Mouse (Mus musculus) G1E (cell line): ENCODE results near the gene Ccno. TPM values are rescaled to one million over a fixed set of nuclear protein-coding genes. Genes with fewer than 3 reads are reported as not detected.

Experiments
- ATAC-seq: 2 replicates; pipeline ENCODE4 v1.8.0; 2016; ENCODE audit warnings: mild to moderate bottlenecking; ENCODE audit not compliant: insufficient number of reproducible peaks, poor library complexity, low FRiP score, severe bottlenecking; ENCODE audit errors: extremely low read depth
- DNase-seq: peaks from one replicate; pipeline ENCODE4 v3.0.0; 2012; ENCODE audit warnings: low spot score
- H3K27me3 ChIP-seq: 2 replicates; pipeline ENCODE4 v1.6.1; 2012; ENCODE audit warnings: mild to moderate bottlenecking, low read length, inconsistent platforms; ENCODE audit not compliant: insufficient read depth
- H3K36me3 ChIP-seq: replicated peaks from 2 replicates; pipeline ENCODE3; 2012; ENCODE audit warnings: mild to moderate bottlenecking, inconsistent platforms
- H3K4me1 ChIP-seq: 2 replicates; pipeline ENCODE4 v1.6.1; 2012; ENCODE audit warnings: low read depth, low read length, inconsistent platforms, mixed read lengths; ENCODE audit not compliant: insufficient read depth
- H3K4me3 ChIP-seq: 2 replicates; pipeline ENCODE4 v1.5.1; 2012; ENCODE audit warnings: low read depth, mild to moderate bottlenecking, inconsistent platforms, low read length, moderate library complexity, mixed read lengths
- H3K9me3 ChIP-seq: replicated peaks from 2 replicates; pipeline ENCODE4 v1.6.1; 2012; ENCODE audit warnings: inconsistent platforms
- CTCF ChIP-seq: IDR thresholded peaks from 2 replicates; pipeline ENCODE4 v1.5.1; 2012; ENCODE audit warnings: low read depth, low read length, inconsistent platforms, mixed read lengths
- GATA1 ChIP-seq: IDR thresholded peaks from 2 replicates; pipeline ENCODE4 v1.6.1; 2012; ENCODE audit warnings: borderline replicate concordance, low read length, inconsistent platforms, mixed read lengths
- GATA2 ChIP-seq: IDR thresholded peaks from 2 replicates; pipeline ENCODE4 v1.6.1; 2012; ENCODE audit warnings: low read depth, low read length, inconsistent platforms, borderline replicate concordance
- POLR2AphosphoS5 ChIP-seq: IDR thresholded peaks from 2 replicates; pipeline ENCODE4 v1.6.1; 2012; ENCODE audit warnings: low read depth, low read length, inconsistent platforms; ENCODE audit not compliant: insufficient replicate concordance
- TAL1 ChIP-seq: conservative IDR thresholded peaks from 2 replicates; pipeline ENCODE4 v1.6.1; 2012; ENCODE audit warnings: low read depth, low read length, inconsistent platforms, mixed read lengths
- polyA plus RNA-seq: library from polyadenylated mRNA; stranded (reverse); fragments of >175 nt; gene quantifications from 2 replicates; pipeline ENCODE4 v1.2.3, GENCODE M21; 2012
- total RNA-seq, 2 experiments: library from RNA; stranded (forward) in 1 of 2; stranded (reverse) in 1 of 2; fragments of 200-1000 nt in 1 of 2; fragments of >200 nt in 1 of 2; fragmentation: Nextera tagmentation in 1 of 2; gene quantifications; 2 replicates each; pipeline ENCODE4 v1.2.3; 2014 to 2017

Gene Ccno
- total RNA-seq (2014; fragmentation: Nextera tagmentation), result not detected in 2 replicates
- total RNA-seq (2017), result 0.05 and 0.06 TPM in 2 replicates
- polyA plus RNA-seq, result not detected in 2 replicates

- Histone ChIP-seq H3K4me1 (peaks cover 11% of the 10 kb centered on the region; the same call in 1 of the 2 replicates), H3K27me3 (peaks cover 55% of the 10 kb centered on the region), H3K36me3 (no peaks in the 10 kb centered on the region), H3K9me3 (peaks cover 5% of the 10 kb centered on the region), H3K4me3 (peak within 1 kb of the TSS; percentile 50; the same call in 1 of the 2 replicates)
- DNase-seq (no peak), ATAC-seq (no peak)
- TF ChIP-seq GATA1, result no peak
- no peak for TF ChIP-seq POLR2AphosphoS5
- TF ChIP-seq CTCF, result no peak
Measured at GRCm38 (mm10) chr13:112987532-112987943, at the start of gene Ccno. Ccno (plus strand) TSS chr13:112987802.

- peaks cover 5% of the 10 kb centered on the region; the same call in 1 of the 2 replicates for H3K4me1 ChIP-seq
- H3K36me3 ChIP-seq, result peaks cover 86% of the 10 kb centered on the region
- H3K4me3 ChIP-seq, result no peak overlapping the region
- no peaks in the 10 kb centered on the region for H3K27me3 ChIP-seq
- no peak for ATAC-seq
- DNase-seq, result no peak
- TF ChIP-seq GATA2 (no peak), GATA1 (no peak), POLR2AphosphoS5 (no peak), CTCF (no peak), TAL1 (no peak)
- H3K9me3 ChIP-seq, result no peaks in the 10 kb centered on the region
Measured at GRCm38 (mm10) chr13:112938130-112938529, 49.5 kb upstream of the Ccno start.

GRCm38 (mm10) chr13:112941879-112942330, 45.7 kb upstream of the Ccno start:
- no peak overlapping the region for H3K4me3 ChIP-seq
- TF ChIP-seq GATA2 (no peak), GATA1 (no peak)

GRCm38 (mm10) chr13:112945312-112945711, 42.3 kb upstream of the Ccno start:
- no peak for TF ChIP-seq CTCF
- TF ChIP-seq GATA1, result no peak
- no peak for TF ChIP-seq GATA2
- TF ChIP-seq TAL1, result no peak
- no peak for TF ChIP-seq POLR2AphosphoS5
- no peak for ATAC-seq
- DNase-seq, result no peak
- Histone ChIP-seq H3K9me3 (no peaks in the 10 kb centered on the region), H3K4me1 (peaks cover 7% of the 10 kb centered on the region; the same call in 1 of the 2 replicates), H3K4me3 (no peak overlapping the region), H3K27me3 (no peaks in the 10 kb centered on the region), H3K36me3 (peaks cover 89% of the 10 kb centered on the region)

More at GRCm38 (mm10) chr13:112941879-112942330, 45.7 kb upstream of the Ccno start:
- DNase-seq (no peak), ATAC-seq (no peak)
- no peaks in the 10 kb centered on the region for H3K9me3 ChIP-seq
- H3K4me1 ChIP-seq, result peaks cover 5% of the 10 kb centered on the region; the same call in 1 of the 2 replicates
- H3K36me3 ChIP-seq, result peaks cover 88% of the 10 kb centered on the region
- no peaks in the 10 kb centered on the region for H3K27me3 ChIP-seq

GRCm38 (mm10) chr13:112945900-112946299, 41.7 kb upstream of the Ccno start:
- DNase-seq (no peak), ATAC-seq (no peak)
- peaks cover 90% of the 10 kb centered on the region for H3K36me3 ChIP-seq
- TF ChIP-seq TAL1, result no peak
- TF ChIP-seq GATA2, result no peak
- TF ChIP-seq GATA1, result no peak
- no peak for TF ChIP-seq CTCF
- TF ChIP-seq POLR2AphosphoS5, result no peak
- H3K4me1 ChIP-seq, result peaks cover 7% of the 10 kb centered on the region; the same call in 1 of the 2 replicates
- no peak overlapping the region for H3K4me3 ChIP-seq
- no peaks in the 10 kb centered on the region for H3K27me3 ChIP-seq
- no peaks in the 10 kb centered on the region for H3K9me3 ChIP-seq

GRCm38 (mm10) chr13:112954067-112954466, 33.5 kb upstream of the Ccno start:
- Histone ChIP-seq H3K9me3 (no peaks in the 10 kb centered on the region), H3K4me1 (no peaks in the 10 kb centered on the region), H3K4me3 (no peak overlapping the region), H3K27me3 (no peaks in the 10 kb centered on the region), H3K36me3 (peaks cover 87% of the 10 kb centered on the region)
- ATAC-seq, result no peak
- no peak for DNase-seq
- TF ChIP-seq GATA2 (no peak), TAL1 (no peak), GATA1 (no peak), CTCF (no peak), POLR2AphosphoS5 (no peak)

- Histone ChIP-seq H3K36me3 (peaks cover 86% of the 10 kb centered on the region), H3K4me1 (no peaks in the 10 kb centered on the region), H3K9me3 (no peaks in the 10 kb centered on the region), H3K4me3 (no peak overlapping the region), H3K27me3 (no peaks in the 10 kb centered on the region)
- ATAC-seq (no peak), DNase-seq (no peak)
- TF ChIP-seq GATA2 (no peak), POLR2AphosphoS5 (no peak), GATA1 (no peak), TAL1 (no peak)
Measured at GRCm38 (mm10) chr13:112963081-112963480, 24.5 kb upstream of the Ccno start.
